Mouse (Mus musculus) cerebellum, postnatal 25 days (tissue): ENCODE measurements around the gene Tmtc4.

Source experiments
- DNase-seq, 2 experiments: peaks; one replicate each; pipeline ENCODE4 v3.0.0; 2021; ENCODE audit warnings: mixed read lengths in 2 of 2

Gene Tmtc4

DNA sequence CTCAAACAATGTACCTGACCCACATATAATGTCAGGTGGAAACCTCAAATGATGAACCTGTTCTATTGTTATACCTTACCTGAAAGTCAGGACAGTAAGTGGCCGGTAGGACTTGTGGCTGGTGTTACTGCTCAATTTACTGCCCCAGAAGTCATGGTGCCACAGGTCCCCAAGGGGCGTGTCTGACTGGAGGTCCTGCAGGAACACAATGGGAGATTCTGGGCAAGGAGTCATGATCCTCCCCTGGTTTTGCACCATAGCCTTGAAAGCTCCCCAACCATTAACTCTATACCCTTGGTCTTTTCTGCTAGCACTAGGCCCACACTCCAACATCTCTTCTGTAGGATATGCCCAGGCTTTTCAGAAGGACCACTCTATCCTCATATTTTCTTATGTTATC is 10.7 kb downstream of the Tmtc4 start:
- no peak for DNase-seq

DNA sequence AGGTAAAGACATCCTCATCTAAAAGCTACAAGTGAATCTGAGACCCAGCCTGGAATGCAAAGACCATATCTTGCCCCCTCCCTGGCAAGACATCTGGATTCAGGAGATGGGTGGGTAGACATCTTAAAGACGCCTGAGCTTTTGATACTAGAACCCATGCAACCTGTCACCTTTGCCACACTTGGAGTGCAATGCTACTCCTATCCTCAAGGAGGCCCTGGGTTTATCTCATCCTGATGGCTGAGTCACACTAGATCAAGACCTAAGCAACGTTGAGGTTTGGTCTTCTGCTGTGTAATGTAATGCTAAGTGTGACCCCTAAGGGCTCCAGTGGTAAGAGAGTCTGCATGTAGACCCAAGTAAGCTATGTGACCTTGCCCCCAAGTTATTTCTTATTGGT is 15.8 kb downstream of the Tmtc4 start:
- DNase-seq: no peak

DNA sequence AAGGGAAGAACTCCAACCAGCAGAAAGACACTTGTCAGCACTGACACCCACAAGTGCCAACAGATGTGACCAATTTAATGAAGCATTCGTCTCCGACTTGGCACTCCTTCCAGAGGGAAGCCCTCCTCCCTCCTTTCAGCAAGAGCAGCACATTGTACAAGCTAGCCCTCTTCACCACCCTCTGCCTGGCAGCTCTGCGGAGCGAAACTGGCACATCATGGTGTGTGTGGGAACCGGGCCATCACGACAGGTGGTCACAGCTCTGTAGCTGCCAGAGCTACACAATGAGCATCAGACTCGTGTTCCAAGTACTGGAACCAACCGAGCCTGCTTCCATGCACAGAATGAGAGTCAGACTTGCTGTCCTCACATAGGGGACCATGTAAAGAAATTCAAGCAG is 25.9 kb downstream of the Tmtc4 start:
- DNase-seq: peak; percentile 98

DNA sequence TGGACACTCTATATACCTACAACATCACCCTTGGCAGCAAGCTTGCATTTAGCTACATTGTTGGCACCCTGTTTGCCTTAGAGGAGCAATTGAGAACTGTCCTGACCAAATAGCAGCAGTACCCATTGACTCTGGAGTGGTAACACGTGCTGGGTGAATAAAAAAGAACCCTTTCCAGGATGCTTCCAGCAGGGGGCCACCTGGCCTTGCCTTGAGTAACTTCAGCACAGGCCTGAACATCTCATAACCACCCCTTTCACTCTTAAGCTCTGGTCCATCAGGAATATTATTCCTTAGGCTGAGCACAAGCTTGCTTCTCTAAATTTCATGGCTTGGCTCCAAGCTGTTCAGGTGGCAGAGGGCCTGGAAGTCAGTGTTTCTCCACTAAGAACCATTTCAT is 30.5 kb downstream of the Tmtc4 start:
- DNase-seq: peak; percentile 69 to 77

DNA sequence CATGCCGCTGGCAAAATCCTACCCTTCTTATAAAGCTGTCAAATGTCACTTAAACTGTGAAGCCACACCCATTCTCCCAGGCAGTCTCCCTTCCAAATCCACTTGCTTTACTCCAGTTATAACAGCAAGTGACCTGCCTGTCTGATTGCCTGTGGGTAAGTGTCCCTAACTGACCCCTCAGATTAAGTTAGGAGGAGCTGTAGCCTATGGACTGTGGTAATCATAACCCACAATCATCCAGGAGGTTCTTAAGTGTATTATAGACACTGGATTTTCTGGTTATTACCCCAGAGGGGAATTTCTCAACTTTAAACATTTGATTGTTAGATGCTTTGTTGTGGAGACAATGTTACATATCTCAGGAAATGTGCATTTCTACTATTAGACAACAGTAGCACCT is 31.3 kb downstream of the Tmtc4 start:
- DNase-seq: no peak

DNA sequence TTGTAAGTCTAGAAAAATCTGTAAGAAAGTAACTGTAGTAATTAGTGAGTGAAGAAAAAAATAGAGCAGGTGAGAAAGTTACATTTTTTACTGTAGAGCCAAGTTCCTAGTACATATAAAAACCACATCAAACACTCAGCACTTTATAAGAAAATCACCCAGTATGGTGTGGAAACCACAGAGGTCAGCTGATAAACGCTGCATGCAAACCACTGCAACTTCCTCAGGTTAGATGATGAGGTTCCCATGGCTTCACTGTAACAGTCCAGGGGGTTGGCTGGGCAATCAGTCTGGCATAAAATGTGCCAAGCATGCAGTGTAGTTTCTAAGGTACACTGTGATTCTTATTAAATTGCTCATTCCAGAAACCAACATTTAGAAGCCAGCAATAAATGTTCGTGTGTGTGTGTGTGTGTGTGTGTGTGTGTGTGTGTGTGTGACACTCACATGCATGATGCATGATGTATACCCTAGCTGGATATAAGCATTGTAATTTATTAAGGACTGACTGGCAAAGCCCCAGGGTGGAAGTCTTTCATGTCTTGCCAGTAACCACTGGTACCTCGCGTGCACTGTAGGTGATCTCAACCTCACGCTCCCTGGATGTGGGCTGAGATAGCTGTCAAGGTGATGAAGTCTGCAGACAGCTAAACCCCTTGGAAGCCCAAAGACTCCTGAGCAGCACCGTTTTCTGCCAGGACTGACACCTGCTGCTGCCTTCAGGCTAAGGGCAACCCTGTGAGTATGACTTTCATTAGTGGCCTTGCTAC is 32.0 kb downstream of the Tmtc4 start:
- no peak for DNase-seq

DNA sequence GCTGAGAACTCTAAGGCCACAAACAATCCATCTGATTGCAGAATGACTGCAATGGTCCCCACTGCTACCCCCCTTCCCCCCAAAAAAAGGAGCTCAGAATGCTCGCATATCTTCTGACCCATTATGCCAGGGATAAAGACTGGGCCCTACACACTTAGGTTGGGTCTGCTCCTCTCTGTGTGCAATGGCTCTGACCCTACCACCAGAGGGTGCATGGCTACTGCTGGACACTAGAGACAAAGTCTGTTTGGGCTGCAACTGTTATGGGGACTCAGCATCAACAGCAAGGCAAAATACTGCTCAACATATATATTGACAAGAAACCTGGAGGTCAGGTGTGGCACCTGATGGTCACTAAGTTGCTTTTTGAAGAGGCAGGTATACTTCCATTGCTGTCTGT is 32.9 kb downstream of the Tmtc4 start:
- no peak for DNase-seq

DNA sequence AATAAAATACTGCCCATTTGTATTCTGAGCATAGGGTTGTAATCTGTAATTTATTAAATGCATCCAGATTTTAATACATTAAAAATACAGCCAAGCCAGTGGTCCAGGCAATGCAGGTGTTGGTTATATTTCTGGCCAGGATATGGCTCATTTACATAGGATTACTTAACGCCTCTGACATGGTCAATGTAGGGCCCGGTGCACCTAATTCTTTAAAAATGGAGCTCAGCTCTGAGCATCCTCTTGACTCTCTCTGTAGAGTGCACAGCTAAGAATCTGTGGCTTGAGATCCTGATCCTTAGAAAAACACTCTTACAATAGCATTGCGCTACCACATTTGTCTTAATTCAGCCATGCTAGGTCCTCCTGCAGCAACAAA is 40.4 kb downstream of the Tmtc4 start:
- DNase-seq: no peak

DNA sequence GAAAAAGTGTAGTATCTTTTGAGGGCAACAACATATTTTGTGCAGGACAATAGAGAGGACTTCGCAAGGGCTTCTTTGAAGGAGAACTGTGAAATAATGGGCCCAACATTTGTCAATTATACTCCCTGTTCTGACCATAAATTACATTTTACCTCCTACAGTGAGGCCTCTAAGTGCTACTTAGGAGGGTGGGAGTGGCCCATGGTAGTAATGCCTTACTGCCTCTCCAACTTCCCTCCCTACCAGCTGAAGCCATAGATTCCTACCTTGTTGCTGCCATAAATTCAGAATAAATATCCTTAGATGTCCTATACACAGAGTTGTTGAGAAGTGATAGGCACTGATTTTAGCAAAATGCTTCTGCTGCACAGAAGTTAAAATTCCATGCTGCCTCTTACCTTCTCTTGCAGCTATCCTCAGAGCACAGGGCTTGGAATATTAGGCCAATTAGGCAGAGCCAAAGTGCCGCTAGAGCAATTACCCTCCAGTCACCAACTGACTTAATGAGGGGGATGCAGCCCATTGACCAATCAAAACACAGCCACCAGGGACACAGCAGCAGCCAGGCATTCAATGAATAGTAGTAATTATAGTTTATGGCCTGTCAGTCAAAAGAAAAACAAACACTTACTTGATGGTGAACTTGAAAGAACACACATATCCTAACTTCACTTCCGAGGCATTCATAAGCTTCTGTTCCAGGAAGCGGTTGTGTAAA is 40.9 kb downstream of the Tmtc4 start:
- no peak for DNase-seq

DNA sequence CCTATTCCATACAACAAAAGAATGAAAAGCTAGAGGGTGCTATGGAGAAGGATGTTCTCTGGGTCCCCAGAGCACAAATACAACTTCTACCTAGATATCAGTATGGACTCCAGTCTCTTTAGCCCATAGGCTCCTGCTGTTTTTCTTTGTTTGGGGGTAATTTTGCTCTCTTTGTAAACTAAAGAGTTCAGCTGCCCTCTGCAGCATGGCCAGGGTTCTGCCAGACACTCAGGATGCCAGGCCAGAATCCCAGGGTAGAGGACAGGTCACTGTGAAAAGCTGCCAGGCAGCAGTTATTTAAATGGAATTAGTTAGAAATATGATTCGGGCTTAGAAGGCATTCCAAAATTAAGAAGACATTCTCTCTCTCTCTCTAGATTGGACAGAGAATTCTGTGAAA is 47.4 kb downstream of the Tmtc4 start:
- peak; percentile 52 to 65 for DNase-seq

DNA sequence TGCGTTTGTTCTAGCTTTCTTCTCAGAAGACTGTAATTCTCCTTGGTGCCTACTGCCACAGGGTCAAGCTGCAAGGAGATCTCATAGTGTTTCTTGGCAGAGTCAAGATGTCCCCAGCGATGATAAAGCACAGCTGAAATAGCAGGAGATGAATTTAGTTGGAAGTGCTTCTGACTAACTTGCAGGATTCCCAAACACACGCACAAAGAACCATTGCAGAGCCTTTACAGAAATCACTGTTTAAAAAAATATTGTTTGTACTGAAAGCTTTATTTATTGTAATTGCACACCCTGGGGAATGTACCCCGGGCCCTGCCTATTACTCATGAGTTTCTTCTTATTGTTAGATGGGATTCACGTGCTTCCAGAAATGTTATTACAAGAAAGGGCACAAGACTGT is 63.8 kb downstream of the Tmtc4 start:
- no peak for DNase-seq

DNA sequence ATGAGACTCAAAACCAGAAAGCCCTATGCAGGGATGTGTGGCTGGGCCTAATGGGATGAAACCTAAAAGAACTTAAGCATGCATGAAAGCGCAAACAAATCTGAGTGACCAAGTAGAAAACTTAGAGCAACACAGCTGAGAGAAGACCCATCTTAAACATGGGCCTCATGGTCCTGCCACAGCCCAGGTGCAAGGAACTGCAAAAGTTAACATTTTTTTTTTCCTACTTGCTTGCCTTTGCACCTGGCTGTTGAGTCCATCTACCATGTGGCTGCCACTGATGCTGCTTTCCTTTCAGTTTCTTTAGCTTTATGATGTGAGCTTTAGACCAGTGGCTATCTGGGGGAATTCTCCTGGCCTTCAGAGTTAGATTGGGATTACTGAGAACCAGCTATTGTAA is 66.2 kb downstream of the Tmtc4 start:
- DNase-seq: no peak

DNA sequence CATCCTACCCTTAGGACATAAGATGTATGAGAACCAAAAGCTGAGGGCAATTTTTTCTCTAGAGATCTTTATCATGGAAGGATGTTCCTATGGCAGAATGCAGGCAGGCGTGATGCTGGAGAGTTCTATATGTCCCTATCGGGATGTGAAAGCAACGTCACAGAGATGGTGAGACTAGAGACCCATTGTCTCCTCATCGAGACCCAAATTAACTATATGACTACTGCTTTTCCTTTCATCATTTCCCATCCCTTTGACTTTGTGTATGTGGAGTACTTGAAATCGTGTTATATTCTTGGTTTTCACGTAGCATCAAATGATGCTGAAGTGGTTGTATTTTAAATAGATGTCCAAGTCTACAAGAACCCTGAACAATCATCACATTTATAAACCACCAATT is 70.2 kb downstream of the Tmtc4 start, which contains the start of gene Ggact:
Gene Ggact, minus strand, starts transcription at position 101 of the 400 bp plus-strand sequence.
- no peak for DNase-seq

DNA sequence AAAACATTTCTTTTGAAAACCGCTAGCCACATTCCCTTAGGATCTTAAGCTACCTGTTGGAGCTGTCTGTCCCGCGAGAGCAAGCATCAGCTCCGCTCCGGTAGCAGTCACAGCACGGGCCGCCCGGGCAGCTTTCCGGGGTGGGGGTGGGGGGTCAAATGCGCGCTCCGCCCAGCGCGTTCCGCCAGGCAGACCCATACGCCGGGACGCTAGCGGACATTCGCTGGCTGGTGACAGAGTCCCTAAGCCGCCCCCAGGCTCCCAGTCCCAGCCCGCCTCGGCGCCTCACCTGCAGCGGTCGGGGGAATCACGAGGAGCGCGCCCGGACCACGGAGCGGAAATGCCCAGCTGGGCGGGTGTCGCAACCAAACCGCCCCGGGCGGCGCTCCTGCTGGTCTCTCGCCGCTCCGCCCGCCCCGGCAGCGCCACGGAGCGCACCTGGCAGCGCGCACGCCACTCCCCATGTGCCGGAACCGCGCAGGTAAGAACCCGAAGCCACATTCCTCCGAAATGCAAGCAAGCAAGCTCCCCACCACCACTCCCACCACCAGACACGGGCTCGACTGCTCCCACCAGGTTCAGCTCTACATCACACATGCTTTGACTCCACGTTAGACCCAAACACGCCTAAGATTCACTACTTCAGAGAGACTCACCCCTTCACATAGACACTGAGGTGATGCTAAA is 70.9 kb downstream of the Tmtc4 start:
- peak; percentile 89 to 91 for DNase-seq

DNA sequence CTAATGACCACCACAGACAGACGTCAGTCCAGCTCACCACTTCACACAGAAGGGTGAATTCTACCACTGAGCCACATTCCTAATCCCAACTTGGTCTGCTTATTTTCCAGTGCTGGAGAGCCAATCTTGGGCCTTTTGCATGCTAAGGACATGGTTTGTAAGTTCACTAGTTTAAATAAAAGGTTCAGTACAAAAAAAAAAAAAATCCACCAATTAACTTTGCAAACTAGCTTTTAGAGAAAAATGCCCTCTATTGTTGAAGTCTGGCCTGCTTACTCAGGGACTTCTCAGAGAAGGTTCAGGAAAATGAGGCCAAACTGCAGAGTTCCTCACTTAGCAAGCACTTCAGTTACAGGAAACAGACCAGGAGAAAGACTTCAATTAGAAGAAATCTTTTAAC is 71.7 kb downstream of the Tmtc4 start:
- no peak for DNase-seq

DNA sequence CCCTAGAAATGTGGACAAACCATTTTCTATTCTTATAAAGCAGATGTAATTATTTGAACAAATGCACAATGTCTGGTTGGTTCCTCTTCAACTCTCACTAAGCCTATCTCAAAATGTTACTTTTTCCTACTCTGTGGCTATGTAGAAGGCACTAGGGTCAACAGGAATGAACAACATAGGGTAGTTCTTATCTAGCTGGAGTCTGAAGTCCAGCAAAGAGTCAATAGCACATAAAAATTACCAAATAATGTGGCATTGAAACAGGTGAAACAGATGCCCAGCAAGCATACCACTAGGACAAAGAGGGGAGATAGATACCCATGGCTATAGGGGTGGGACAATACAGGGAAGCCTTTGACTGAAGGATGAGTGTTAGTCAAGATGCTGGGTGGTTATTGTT is 72.6 kb downstream of the Tmtc4 start:
- DNase-seq: no peak

DNA sequence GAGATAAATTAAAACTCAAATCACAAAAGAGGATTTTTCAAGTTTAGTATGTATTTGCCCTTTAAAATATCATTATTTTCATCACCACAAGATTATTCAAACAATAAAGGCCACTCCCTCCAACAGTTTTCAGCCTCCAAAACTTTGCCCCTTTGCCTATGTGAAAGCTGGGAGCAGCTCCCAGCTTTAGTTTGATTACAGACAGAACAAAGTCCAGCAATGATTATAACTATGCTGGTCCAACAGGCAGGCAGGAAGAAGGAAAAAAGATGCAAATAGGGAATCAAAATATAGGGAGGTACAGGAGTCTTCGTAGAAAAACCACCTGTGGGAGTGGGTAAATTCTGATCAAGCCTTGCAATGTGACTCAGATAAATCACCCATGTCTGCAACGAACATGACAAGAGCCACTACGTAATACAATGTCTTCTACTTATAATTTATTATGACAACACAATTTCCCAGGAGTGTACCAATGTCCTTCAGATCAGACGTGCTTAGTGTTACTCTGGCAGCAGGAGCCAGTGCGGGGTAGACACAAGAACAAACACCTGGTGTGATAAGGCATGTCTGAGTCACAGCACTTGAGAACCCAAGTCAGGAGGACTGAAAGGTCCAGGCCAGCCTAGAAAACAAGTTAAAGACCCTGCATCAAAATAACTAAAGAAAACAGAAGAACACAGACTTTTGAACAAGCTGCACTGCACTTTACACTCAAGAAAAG is 74.3 kb downstream of the Tmtc4 start:
- DNase-seq: no peak

DNA sequence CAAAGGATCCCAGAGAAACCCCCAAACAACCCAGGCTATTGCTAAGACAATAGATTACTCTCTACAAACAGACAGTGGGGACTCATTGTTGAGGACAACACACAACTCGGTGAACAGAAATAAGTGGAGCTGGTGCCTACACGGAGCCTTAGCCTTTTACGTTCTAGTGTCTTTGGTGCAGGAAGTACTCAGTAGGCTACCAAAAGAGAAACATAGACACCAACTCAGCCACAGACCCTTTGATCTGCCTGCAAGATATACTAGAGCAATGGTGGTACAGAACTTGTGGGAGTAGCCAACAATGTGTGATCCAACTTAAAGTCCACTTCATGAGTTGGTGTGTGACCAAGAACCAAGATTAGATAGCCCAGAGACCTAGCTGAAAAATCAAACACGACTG is 75.8 kb downstream of the Tmtc4 start:
- no peak for DNase-seq

DNA sequence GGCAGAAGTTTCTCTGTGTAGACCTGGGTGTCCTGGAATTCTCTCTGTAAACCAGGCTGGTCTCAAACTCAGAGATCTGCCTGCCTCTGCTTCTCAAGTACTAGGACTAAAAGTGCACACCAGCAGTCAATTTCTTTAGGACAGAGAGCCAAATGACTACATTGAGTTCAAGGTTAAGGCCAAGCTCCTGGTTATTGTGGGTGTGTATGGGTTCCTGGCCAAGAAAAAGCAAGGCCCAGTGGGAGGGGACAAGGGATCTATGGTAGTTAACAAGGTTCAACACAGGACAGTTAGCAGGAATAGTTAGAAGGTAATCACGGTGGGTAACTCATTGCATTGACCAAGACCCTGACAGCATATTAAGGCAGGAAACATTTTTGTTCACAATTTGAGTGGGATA is 78.8 kb downstream of the Tmtc4 start:
- no peak for DNase-seq

DNA sequence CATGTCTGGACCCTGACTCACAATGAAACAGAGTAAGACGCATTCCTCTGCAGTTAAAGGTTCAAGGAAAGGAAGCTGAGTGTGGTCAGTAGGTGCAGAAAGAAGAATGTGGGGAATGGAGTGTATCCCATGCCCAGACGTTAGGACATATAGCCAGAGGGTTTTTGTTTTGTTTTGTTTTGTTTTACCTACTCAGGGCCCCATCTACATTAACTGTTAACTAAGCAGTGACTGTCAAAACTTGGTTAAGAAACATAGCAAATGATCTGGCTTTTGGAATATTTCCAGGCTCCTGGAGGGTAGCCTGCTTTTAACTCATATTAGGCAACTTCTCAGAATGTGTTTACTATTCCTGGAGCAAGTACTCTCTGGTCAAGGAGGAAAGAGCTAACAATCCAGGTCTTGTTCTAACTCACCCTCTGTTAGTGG is 79.9 kb downstream of the Tmtc4 start:
- no peak for DNase-seq

DNA sequence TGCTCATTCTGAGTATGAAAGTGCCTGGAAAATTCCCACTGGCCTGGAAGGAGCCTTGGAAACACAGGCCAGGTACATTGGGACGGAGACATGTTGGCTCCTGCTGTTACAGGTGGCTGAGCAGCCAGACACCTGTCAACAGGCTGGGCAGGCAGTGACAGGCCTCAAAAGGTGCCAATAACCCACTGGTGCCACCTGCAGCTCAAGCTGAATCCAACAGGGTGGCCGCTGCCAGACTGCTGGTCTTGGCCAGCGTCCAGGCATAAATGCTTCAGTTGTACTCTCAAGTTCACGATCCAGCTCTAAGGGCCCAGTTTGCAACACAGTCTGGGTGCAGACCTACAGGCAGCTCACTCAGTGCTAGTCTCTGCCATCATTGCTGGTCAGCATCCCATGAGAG is 81.0 kb downstream of the Tmtc4 start:
- DNase-seq: peak; percentile 96

DNA sequence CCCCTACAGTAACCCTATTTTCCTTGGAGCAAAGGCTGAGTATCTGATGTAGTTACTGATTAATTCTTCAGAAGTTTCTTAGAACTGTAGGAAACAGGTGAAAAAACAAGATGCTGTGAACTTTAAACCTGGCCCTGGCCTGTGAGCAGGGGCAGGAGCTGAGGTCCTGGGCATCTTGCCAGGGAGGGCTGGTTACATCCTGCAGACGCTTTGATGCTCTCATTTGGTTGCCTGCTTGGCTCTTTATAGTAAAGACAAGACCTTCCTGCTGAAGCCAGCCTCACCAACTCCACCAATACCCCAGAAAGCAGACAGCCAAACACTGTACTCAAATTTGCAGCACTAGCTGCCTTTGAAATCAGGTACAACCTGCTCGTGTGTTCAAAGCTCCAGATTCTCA is 81.7 kb downstream of the Tmtc4 start:
- DNase-seq: peak; percentile 75 to 81

DNA sequence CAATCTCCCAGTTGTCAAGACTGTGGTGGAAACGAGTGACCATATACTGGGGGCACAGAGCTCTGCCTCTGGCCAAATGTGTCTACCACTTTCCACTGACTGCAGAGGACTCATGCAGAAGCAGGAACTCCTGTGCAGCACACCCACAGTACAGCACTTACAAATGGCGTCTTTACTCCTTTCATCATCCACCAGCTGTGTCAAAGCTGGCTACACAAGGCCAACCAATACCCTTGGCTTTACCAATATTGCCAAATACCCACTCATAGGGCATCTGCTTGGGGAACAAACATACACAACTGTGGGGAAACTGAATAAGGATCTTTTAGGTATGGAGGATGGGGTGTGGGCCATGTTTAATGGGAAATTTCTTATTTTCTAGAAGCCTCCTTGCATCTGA is 82.1 kb downstream of the Tmtc4 start:
- DNase-seq: no peak
